Mouse (Mus musculus) adrenal gland, postnatal 4 days (tissue): ENCODE results near the gene Rbm47. TPM values are rescaled to one million over a fixed set of nuclear protein-coding genes. Genes with fewer than 3 reads are reported as not detected.
"Not testable (repeated sequence)": the region's sequence is repeated elsewhere in the genome, so short reads cannot be mapped to it uniquely, and the experiment has no call there.

Experiments
- DNase-seq, 2 experiments: peaks; one replicate each; pipeline ENCODE4 v3.0.0; 2021 to 2022; ENCODE audit warnings: low spot score in 2 of 2, mixed read lengths in 2 of 2
- total RNA-seq, 2 experiments: library from RNA; stranded (reverse); gene quantifications; 2 replicates each; pipeline ENCODE4 v1.2.3; 2021

Rbm47 gene
- total RNA-seq, 2 experiments from 2014 or later = 63.2 to 73.3 TPM

- DNase-seq = no peak
These were observed 140.1 kb downstream of the Rbm47 start for GRCm38 (mm10) chr5:66032826-66033225.

- DNase-seq = no peak
These were observed 141.2 kb downstream of the Rbm47 start for GRCm38 (mm10) chr5:66031699-66032098.

- no peak for DNase-seq
These were observed 144.7 kb downstream of the Rbm47 start for GRCm38 (mm10) chr5:66028232-66028631.

GRCm38 (mm10) chr5:66027206-66027605 is 145.7 kb downstream of the Rbm47 start:
- no peak for DNase-seq

GRCm38 (mm10) chr5:66026796-66027195 is 146.1 kb downstream of the Rbm47 start:
- DNase-seq = no peak

GRCm38 (mm10) chr5:66015449-66015961 is 157.4 kb downstream of the Rbm47 start:
- no peak for DNase-seq

- DNase-seq = no peak
These were observed 158.5 kb downstream of the Rbm47 start for GRCm38 (mm10) chr5:66014437-66014836.

GRCm38 (mm10) chr5:66013999-66014398 is 158.9 kb downstream of the Rbm47 start:
- DNase-seq = no peak

- DNase-seq = no peak
These were observed 164.5 kb downstream of the Rbm47 start for GRCm38 (mm10) chr5:66008245-66008967.

- DNase-seq = no peak
These were observed 167.8 kb downstream of the Rbm47 start for GRCm38 (mm10) chr5:66005041-66005678.

- DNase-seq = no peak
These were observed 168.6 kb downstream of the Rbm47 start, which contains the start of gene 9130230L23Rik for GRCm38 (mm10) chr5:66004134-66004925. 9130230L23Rik (minus strand) TSS chr5:66004285.

- no peak for DNase-seq
These were observed 171.7 kb downstream of the Rbm47 start for GRCm38 (mm10) chr5:66001232-66001631.

GRCm38 (mm10) chr5:66000567-66001125 is 172.3 kb downstream of the Rbm47 start:
- no peak for DNase-seq

GRCm38 (mm10) chr5:66000074-66000473 is 172.8 kb downstream of the Rbm47 start:
- DNase-seq = no peak

- no peak for DNase-seq
These were observed 173.8 kb downstream of the Rbm47 start for GRCm38 (mm10) chr5:65999106-65999505.

GRCm38 (mm10) chr5:65997813-65998212 is 175.1 kb downstream of the Rbm47 start:
- no peak for DNase-seq

- peak in 1 of 2 experiments; percentile 11 for DNase-seq
These were observed 178.3 kb downstream of the Rbm47 start for GRCm38 (mm10) chr5:65994643-65995042.

- DNase-seq = no peak
These were observed 181.7 kb downstream of the Rbm47 start for GRCm38 (mm10) chr5:65991191-65991590.

- not testable (repeated sequence) for DNase-seq
These were observed 185.9 kb downstream of the Rbm47 start for GRCm38 (mm10) chr5:65987004-65987403.

- no peak for DNase-seq
These were observed 186.5 kb downstream of the Rbm47 start for GRCm38 (mm10) chr5:65986426-65986825.

GRCm38 (mm10) chr5:65975731-65976130 is 197.2 kb downstream of the Rbm47 start:
- no peak for DNase-seq
